Mouse (Mus musculus) heart, adult 18-20 months (tissue): Measurements from ENCODE around the gene Unc45b. TPM values are rescaled to one million over a fixed set of nuclear protein-coding genes. Genes with fewer than 3 reads are reported as not detected.
"Not testable (repeated sequence)": the region's sequence is repeated elsewhere in the genome, so short reads cannot be mapped to it uniquely, and the experiment has no call there.

Source experiments
- DNase-seq, 2 experiments: peaks; one replicate each; pipeline ENCODE4 v3.0.0; 2021 to 2022; ENCODE audit warnings: mixed read lengths in 1 of 2
- total RNA-seq, 2 experiments: library from RNA; stranded (reverse); gene quantifications; 2 replicates each; pipeline ENCODE4 v1.2.3; 2021

Gene Unc45b
- total RNA-seq, 2 experiments from 2014 or later, result 185 to 201 TPM

DNA sequence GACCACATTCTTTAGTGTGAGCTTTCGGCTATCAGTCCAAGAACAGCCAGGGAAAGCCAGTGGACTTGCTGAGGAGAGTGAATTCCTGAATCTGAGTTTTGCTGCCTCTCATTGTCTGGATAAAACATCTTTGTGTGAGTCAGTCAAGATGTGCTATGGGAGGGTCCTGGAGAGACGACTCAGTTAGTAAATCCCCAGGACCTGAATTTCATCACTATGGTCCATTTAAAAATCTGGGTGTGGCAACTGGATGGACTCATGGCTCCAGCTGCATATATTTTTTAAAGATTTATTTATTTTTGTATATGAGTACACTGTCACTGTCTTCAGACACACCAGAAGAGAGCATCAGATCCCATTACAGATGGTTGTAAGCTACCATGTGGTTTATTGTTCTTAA lies 35.3 kb downstream of the Unc45b start:
- no peak for DNase-seq

DNA sequence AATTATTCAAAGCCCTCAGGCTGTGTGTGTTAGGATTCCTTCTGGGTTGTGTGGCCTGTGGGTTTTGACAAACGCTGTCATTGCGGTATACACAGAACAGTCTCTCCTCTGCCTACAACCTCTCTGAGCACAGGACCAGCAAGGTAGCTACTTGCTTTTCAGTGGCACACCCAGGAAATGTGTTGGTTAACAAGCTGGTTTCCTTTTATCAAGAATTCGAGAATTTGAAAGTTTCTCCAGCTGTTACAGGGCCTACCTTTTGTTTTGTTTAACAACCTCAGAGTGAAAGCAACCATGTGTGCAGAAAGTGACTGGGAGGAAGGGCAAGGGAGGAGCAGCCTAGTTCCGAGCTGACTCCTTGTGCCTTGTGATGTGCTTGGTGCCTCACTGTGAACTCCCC lies 37.1 kb downstream of the Unc45b start:
- peak in 1 of 2 experiments; percentile 51 for DNase-seq

DNA sequence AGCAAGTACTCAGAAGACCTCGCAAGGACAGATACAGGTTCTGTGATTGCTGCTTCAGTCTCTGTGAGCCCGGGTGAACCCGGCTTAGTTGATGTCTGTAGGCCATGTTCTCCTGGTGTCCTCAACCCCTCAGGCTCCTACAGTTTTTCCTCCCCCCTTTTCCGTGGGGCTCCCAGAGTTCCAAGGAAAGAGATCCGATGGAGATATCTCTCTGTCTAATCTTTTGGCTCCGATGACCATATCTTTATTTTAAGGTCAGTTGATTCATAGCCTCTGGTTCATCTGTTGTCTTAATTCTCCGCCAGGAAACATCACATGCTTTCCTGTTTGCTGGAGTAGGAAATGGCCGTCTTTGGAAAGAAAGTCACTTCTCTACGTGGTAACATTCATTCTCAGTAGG lies 38.7 kb downstream of the Unc45b start:
- peak; percentile 55 to 74 for DNase-seq

DNA sequence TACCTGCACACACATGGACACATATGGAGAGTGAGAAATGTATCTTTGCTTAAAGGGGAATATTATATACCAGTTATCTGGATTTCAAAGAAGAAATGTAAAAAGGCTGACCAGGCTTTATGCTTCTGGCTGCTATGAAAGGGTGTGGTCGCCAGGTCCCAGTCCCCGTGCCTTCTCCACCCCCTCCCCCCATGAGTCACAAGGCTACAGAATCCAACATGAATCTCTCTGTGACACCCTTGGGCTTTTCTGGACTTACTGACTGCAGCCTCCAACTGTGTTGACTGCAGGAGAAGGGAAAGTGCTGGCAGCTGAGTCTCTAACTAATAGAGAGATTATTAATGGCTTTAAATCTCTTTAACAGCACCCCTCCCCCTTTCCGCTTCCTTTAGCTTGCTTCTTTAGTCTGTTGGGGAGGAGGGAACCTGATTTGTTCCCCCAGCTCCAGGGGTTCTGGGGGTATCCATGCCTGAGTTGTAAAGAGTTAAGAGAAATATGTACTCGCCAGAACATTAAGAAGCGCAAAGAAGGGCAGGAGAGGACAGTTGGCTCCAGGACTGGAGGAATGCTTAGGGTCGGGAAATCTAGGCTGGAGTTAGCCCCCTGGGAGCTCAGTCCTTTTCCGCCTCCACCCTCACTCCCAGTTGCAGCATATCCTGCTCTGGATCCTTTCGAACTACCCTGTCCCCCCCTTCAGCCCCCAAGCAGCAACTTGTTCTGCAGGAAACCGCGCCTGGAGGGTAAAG lies 40.6 kb downstream of the Unc45b start, which contains the start of gene Slfn5:
TSS of gene Slfn5 (plus strand) at position 614 of the 746 bp plus-strand sequence.
- peak; percentile 75 to 91 for DNase-seq

DNA sequence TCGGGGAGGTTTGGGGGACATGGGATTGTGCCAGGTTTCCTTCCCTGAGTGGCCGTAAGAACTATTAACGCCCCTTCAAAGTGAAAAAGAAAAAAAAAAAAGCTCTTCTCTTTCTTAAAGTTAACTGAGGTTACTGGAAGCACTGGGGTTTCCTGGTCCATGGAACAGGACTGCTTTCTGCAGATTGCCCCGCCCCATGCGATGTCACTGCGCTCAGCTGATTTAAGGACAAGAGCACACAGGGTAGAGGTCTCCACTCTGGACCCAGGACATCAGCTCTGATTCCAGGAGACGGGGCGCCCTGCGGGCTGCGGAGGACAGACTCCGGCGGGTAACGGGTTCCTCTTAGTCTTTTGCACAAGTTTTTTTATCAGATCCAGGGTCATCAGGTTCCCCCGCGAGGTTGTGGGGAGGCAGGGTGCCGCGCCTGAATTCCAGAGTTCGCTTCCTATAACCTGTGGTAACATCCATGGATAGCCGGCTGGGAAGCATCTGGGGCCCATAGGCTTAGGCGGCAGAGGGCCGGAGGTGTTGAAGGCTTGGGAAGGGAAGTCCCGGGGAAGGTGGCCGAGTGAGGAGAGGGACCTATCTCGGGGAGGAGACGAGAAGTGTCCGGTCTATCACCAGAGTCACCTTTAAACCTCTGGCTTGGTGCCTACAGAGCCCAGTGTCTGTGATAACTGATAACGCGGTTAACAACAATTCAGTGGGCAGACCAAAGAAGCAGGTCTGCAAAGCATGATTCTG lies 41.7 kb downstream of the Unc45b start:
- peak; percentile 86 to 91 for DNase-seq

DNA sequence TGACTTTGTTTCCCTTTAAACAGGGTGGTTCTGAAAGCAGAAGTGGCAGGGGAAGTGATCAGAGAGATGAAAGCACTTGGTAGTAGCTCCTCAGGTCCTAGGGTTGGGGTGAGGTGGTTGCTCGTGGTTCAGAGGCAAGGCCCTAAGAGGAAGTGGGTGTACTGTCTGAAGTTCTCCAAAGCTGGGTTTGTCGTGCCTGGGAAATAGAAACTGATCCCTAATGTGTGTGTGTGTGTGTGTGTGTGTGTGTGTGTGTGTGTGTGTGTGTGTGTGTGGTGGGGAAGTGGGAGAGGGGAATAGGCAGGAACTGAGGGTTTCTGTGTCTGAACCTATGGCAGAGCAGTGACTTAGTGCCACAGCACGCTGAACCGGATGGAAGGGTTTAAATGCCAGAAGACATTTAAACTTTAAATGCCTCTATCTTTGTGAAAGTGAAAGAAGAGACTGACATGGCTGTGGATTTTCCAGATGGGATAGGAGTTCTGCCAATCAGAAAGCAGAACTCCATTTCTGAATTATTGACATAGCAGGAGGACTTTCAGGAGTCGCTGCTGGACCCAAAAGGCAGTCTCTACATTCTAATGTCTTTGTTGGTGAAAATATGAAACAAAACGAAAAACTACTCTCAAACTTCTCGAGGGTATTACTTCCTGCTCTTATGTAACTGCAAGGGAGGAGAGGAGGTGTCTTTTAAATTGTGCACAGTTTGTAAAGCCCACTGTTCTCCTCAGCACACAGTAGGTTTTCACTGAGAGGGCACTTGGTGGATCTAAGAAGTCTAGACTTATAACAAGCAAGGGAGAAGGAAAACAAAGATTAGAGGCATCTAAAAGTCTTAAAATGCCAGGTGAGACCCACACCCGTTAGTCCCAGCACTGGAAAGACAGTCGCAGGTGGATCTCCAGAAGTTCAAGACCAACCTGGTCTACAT lies 42.5 kb downstream of the Unc45b start:
- DNase-seq, result peak; percentile 67 to 68

DNA sequence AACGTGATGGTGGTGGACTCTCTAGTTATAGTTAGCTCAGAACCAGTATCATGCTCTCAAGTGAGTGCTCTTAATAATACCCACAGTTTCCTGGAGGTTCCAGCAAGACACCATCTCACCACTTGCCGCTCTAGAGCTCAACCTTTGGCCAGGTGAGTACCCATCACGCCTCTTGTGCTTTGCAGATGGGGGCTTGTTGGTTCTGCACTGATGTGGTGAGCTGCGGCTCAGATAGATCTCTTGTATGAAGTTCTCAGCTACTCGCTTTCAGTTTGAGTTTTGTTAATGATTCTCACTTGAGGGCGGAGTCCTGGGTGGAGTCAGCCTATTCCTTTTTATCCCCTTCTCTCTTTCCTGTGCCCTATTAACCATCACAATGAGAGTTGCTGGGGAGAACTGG lies 44.3 kb downstream of the Unc45b start:
- DNase-seq, result no peak

GRCm38 (mm10) chr11:82956925-82957324 lies 46.6 kb downstream of the Unc45b start:
- no peak for DNase-seq

- DNase-seq, result peak; percentile 51 to 73
Observed at GRCm38 (mm10) chr11:82959613-82960012, 49.3 kb downstream of the Unc45b start.

DNA sequence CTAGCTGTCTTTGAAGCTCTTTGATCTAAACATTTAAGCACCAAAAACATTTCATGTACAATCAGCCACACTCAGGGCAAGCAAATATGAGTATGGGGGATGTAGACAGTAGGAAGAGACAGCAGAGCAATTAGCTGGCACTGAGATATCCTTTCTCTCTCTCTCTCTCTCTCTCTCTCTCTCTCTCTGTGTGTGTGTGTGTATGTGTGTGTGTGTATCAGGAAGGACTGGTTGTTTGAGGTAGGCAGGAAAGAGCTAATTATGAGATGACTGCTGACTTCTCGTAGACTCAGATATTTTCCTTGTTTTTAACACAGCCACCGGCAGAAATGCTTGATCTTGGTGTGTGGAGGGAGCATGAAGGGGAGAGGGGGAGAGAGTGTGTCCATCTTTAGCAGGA lies 51.4 kb downstream of the Unc45b start:
- DNase-seq, result no peak

DNA sequence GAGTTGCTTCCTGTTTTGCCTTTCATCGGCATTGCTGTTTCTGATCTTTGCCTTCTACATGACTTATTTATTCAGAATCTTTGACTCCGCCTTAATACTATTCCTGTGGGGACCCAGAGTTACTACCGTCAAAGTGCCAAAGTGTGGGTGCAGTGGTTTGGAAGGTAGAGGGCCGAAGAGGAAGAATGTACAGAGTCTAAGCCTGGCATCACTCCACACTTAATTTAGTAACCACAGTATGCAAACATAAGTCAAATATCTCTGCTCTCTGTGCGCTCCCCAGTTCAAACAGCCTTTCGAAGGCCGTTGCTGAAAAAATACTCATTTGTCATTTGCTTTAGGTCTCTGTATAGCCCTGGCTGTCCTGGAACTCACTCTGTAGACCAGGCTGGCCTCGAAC lies 51.9 kb downstream of the Unc45b start:
- no peak for DNase-seq

- peak; percentile 45 to 55 for DNase-seq
Observed at GRCm38 (mm10) chr11:82970712-82971589, 60.6 kb downstream of the Unc45b start.

GRCm38 (mm10) chr11:82971590-82971974 lies 61.2 kb downstream of the Unc45b start:
- DNase-seq, result no peak

- peak in 1 of 2 experiments; percentile 63 for DNase-seq
Observed at GRCm38 (mm10) chr11:82973916-82974315, 63.6 kb downstream of the Unc45b start.

- DNase-seq, result not testable (repeated sequence)
Observed at GRCm38 (mm10) chr11:82982409-82982808, 72.1 kb downstream of the Unc45b start.

- DNase-seq, result no peak
Observed at GRCm38 (mm10) chr11:82983193-82983592, 72.8 kb downstream of the Unc45b start.

DNA sequence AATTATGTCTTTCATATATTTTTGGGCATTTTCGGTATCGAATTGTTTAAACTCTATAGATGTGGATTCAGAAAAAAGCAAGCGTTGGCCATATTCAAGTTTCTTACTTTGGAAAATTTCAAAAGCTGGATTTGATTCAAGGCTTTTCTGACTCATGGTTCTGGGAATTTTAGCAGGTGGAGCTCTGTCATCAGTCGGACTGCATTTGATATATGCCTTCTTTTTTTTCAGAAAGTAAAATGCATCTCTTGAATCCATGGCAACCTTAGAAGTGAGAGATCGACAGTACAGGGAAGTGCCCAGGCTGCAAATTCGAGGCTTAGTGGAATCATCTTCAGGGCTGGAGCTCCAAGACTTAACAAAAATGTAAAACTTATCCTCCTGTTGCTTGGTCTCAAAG lies 77.3 kb downstream of the Unc45b start:
- no peak for DNase-seq

- no peak for DNase-seq
Observed at GRCm38 (mm10) chr11:82989357-82989756, 79.0 kb downstream of the Unc45b start.

GRCm38 (mm10) chr11:82990612-82991385 lies 80.4 kb downstream of the Unc45b start:
- DNase-seq, result peak; percentile 59 to 64

GRCm38 (mm10) chr11:82991469-82992166 lies 81.3 kb downstream of the Unc45b start, which contains the start of gene Slfn9:
Gene Slfn9, minus strand, starts transcription at chr11:82991830.
- DNase-seq, result peak; percentile 67 to 73
